Mouse (Mus musculus) intestine, postnatal 0 days (tissue): Measurements from ENCODE around the gene Bcl2l1. TPM values are rescaled to one million over a fixed set of nuclear protein-coding genes. Genes with fewer than 3 reads are reported as not detected.

Source experiments
- ATAC-seq: fragments of 200-750 bp; cut with Nextera tagmentation; 2 replicates; pipeline ENCODE4 v1.8.0; 2017; ENCODE audit warnings: mild to moderate bottlenecking, moderate TSS enrichment, moderate library complexity
- H3K27ac ChIP-seq: fragments of 300-500 bp; sonication (generic); 2 replicates; pipeline ENCODE4 v1.5.1; 2014; ENCODE audit warnings: mild to moderate bottlenecking, low read depth, low read length, moderate library complexity
- H3K27me3 ChIP-seq: fragments of 300-500 bp; sonication (generic); replicated peaks from 2 replicates; pipeline ENCODE4 v1.6.1; 2014; ENCODE audit warnings: low read length, mixed read lengths; ENCODE audit not compliant: control insufficient read depth, insufficient read depth
- H3K36me3 ChIP-seq: fragments of 300-500 bp; sonication (generic); 2 replicates; pipeline ENCODE4 v1.6.1; 2014; ENCODE audit warnings: mild to moderate bottlenecking, moderate library complexity; ENCODE audit not compliant: control insufficient read depth, insufficient read depth
- H3K4me1 ChIP-seq: fragments of 300-500 bp; sonication (generic); replicated peaks from 2 replicates; pipeline ENCODE4 v1.6.1; 2014; ENCODE audit warnings: antibody characterized with exemption, low read length, mixed read lengths; ENCODE audit not compliant: control insufficient read depth, insufficient read depth
- H3K4me2 ChIP-seq: fragments of 300-500 bp; sonication (generic); replicated peaks from 2 replicates; pipeline ENCODE4 v1.6.1; 2014; ENCODE audit warnings: low read depth, mild to moderate bottlenecking, moderate library complexity
- H3K4me3 ChIP-seq: fragments of 300-500 bp; sonication (generic); 2 replicates; pipeline ENCODE4 v1.5.1; 2014; ENCODE audit warnings: low read depth, low read length
- H3K9ac ChIP-seq: fragments of 300-500 bp; sonication (generic); 2 replicates; pipeline ENCODE4 v1.6.1; 2014; ENCODE audit warnings: mild to moderate bottlenecking, low read depth, low read length
- H3K9me3 ChIP-seq: fragments of 300-500 bp; sonication (generic); 2 replicates; pipeline ENCODE4 v1.6.1; 2016; ENCODE audit warnings: mixed run types; ENCODE audit not compliant: control insufficient read depth
- CTCF ChIP-seq: sonication (generic); IDR thresholded peaks from 2 replicates; pipeline ENCODE4 v1.5.1; 2016; ENCODE audit warnings: low read depth, mild to moderate bottlenecking, control low read depth, antibody characterized with exemption, moderate library complexity
- WGBS: fragments of 180-500 bp; shearing (Covaris S2); extraction: QIAGEN DNeasy Blood & Tissue Kit; methylation state at CpG from one replicate; pipeline ENCODE4 v1.1.7; 2014; 5-methylcytosine and 5-hydroxymethylcytosine counted together
- polyA plus RNA-seq: library from polyadenylated mRNA; unstranded; fragments of >200 nt; fragmentation: Nextera tagmentation; extraction: Ambion mirVana; gene quantifications from 2 replicates; pipeline ENCODE4 v1.2.1, GENCODE M21; 2015

Gene Bcl2l1
- polyA plus RNA-seq, 1 experiment from 2014 or later: 58.5 TPM

- Histone ChIP-seq H3K27me3 (no peaks in the 10 kb centered on the region), H3K4me2 (peak overlapping the region; percentile 68), H3K9me3 (no peaks in the 10 kb centered on the region), H3K27ac (peak overlapping the region; percentile 85), H3K4me3 (no peak overlapping the region), H3K9ac (no peak overlapping the region), H3K36me3 (no peaks in the 10 kb centered on the region), H3K4me1 (peaks cover 4% of the 10 kb centered on the region; the same call in 1 of the 2 replicates)
- ATAC-seq: peak; percentile 70
- no peak for TF ChIP-seq CTCF
- 10% methylated on average over 3 of the region's 3 CpGs for WGBS
Observed at GRCm38 (mm10) chr2:152739842-152740260, 91.7 kb downstream of the Bcl2l1 start.

GRCm38 (mm10) chr2:152739031-152739841, 92.3 kb downstream of the Bcl2l1 start:
- H3K9me3 ChIP-seq: no peaks in the 10 kb centered on the region
- H3K27me3 ChIP-seq: no peaks in the 10 kb centered on the region
- H3K27ac ChIP-seq: peak overlapping the region; percentile 85
- peak; percentile 68 for ATAC-seq
- peak overlapping the region; percentile 60 for H3K4me3 ChIP-seq
- H3K4me1 ChIP-seq: peaks cover 5% of the 10 kb centered on the region; the same call in 1 of the 2 replicates
- under 1% methylated on average over 35 of the region's 36 CpGs for WGBS
- no peaks in the 10 kb centered on the region for H3K36me3 ChIP-seq
- H3K4me2 ChIP-seq: peak overlapping the region; percentile 68
- H3K9ac ChIP-seq: 0 out of 2 replicates have a peak overlapping the region, but pooled peaks have one; percentile 8
- TF ChIP-seq CTCF: no peak

- Histone ChIP-seq H3K4me2 (peak overlapping the region; percentile 68), H3K4me1 (peaks cover 6% of the 10 kb centered on the region; the same call in 1 of the 2 replicates), H3K27me3 (no peaks in the 10 kb centered on the region), H3K27ac (peak overlapping the region; percentile 70), H3K36me3 (no peaks in the 10 kb centered on the region), H3K9me3 (no peaks in the 10 kb centered on the region), H3K4me3 (peak overlapping the region; percentile 60), H3K9ac (peak overlapping the region; percentile 87)
- no peak for ATAC-seq
- TF ChIP-seq CTCF: no peak
- WGBS: 31% methylated on average over 2 of the region's 2 CpGs
Observed at GRCm38 (mm10) chr2:152738341-152738740, 93.2 kb downstream of the Bcl2l1 start.

- TF ChIP-seq CTCF: no peak
- Histone ChIP-seq H3K4me2 (peak overlapping the region; percentile 68), H3K4me1 (peaks cover 6% of the 10 kb centered on the region; the same call in 1 of the 2 replicates), H3K9ac (peak overlapping the region; percentile 87), H3K27ac (peak overlapping the region; percentile 70), H3K27me3 (no peaks in the 10 kb centered on the region), H3K9me3 (no peaks in the 10 kb centered on the region), H3K36me3 (no peaks in the 10 kb centered on the region), H3K4me3 (peak overlapping the region; percentile 60)
- ATAC-seq: no peak
- 15% methylated on average over 10 of the region's 10 CpGs for whole genome bisulfite sequencing
Observed at GRCm38 (mm10) chr2:152737306-152738221, 94.0 kb downstream of the Bcl2l1 start.

- Histone ChIP-seq H3K9me3 (no peaks in the 10 kb centered on the region), H3K9ac (peak overlapping the region; percentile 87), H3K4me2 (peak overlapping the region; percentile 68), H3K4me1 (peaks cover 10% of the 10 kb centered on the region; the same call in 1 of the 2 replicates), H3K27ac (peak overlapping the region; percentile 70), H3K27me3 (no peaks in the 10 kb centered on the region), H3K36me3 (no peaks in the 10 kb centered on the region), H3K4me3 (peak overlapping the region; percentile 60)
- ATAC-seq: no peak
- TF ChIP-seq CTCF: no peak
- 0% methylated on average over 22 of the region's 22 CpGs for WGBS
Observed at GRCm38 (mm10) chr2:152736748-152737147, 94.8 kb downstream of the Bcl2l1 start.
